Mouse (Mus musculus) olfactory bulb, adult 2 months (tissue): ENCODE measurements around the gene Trappc2l.

Experiments
- CTCF ChIP-seq: fragments of 200-500 bp; IDR thresholded peaks from 2 replicates; pipeline ENCODE4 v1.5.1; 2012; ENCODE audit warnings: low read depth, mild to moderate bottlenecking, low read length, moderate library complexity; ENCODE audit not compliant: insufficient read depth
- POLR2A ChIP-seq: fragments of 200-500 bp; IDR thresholded peaks from 2 replicates; pipeline ENCODE4 v1.6.1; 2012; ENCODE audit warnings: mild to moderate bottlenecking, low read depth, low read length, moderate library complexity; ENCODE audit not compliant: insufficient read depth

DNA sequence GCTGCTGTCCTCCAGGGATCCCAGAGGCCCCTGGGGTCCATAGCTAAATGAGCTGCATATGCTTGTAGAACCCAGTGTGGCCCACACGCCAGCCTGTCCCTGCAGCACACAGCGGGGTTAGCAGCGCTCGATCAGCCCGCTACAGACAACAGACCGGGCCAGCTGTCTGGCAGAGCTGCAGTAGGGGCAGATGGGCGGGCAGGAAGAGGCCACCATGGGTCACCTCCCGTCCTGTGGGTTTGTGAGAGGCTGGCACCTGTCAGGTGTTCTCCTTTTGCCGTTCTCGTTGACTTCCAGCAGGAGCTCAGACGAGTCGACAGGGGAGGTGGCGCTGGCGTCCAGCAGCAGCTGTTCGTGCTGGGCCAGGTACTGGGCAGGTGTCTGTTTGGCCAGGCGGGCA, 27.2 kb downstream of the Trappc2l start:
- TF ChIP-seq CTCF (no peak), POLR2A (no peak)
